Mouse (Mus musculus) G1E (cell line): ENCODE measurements around the gene Gm17657.

Experiments
- CTCF ChIP-seq: IDR thresholded peaks from 2 replicates; pipeline ENCODE4 v1.5.1; 2012; ENCODE audit warnings: low read depth, low read length, inconsistent platforms, mixed read lengths
- GATA1 ChIP-seq: IDR thresholded peaks from 2 replicates; pipeline ENCODE4 v1.6.1; 2012; ENCODE audit warnings: borderline replicate concordance, low read length, inconsistent platforms, mixed read lengths
- GATA2 ChIP-seq: IDR thresholded peaks from 2 replicates; pipeline ENCODE4 v1.6.1; 2012; ENCODE audit warnings: low read depth, low read length, inconsistent platforms, borderline replicate concordance
- POLR2AphosphoS5 ChIP-seq: IDR thresholded peaks from 2 replicates; pipeline ENCODE4 v1.6.1; 2012; ENCODE audit warnings: low read depth, low read length, inconsistent platforms; ENCODE audit not compliant: insufficient replicate concordance
- TAL1 ChIP-seq: conservative IDR thresholded peaks from 2 replicates; pipeline ENCODE4 v1.6.1; 2012; ENCODE audit warnings: low read depth, low read length, inconsistent platforms, mixed read lengths

- TF ChIP-seq CTCF (no peak), GATA1 (no peak), GATA2 (no peak), POLR2AphosphoS5 (no peak), TAL1 (no peak)
These were observed 59.3 kb downstream of the Gm17657 start for GRCm38 (mm10) chr17:29489971-29490712.
